Mouse (Mus musculus): Measurements from ENCODE around the gene Mettl1.

The Mettl1 gene

DNA sequence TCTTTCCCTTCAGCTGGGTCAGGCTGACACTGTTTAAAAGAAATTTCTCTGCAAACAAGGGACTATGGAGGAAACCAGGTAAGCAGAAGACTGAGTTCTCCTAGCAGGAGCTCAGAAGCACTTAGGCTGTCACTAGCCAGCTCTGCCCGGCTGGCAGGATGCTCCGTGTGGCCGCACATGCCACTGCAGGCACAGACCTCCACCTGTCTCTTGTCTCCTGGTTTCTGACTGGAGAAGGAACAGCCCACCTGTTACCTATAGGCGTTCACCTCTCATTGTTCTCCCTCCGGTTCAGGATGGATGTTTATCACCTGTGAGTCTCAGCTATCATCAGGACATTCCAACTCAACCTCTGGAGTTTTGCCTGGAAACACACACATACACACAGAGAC is 42.7 kb downstream of the Mettl1 start:
- no peak for DNase-seq (ENCODE audit: low spot score in 2 of 2)

DNA sequence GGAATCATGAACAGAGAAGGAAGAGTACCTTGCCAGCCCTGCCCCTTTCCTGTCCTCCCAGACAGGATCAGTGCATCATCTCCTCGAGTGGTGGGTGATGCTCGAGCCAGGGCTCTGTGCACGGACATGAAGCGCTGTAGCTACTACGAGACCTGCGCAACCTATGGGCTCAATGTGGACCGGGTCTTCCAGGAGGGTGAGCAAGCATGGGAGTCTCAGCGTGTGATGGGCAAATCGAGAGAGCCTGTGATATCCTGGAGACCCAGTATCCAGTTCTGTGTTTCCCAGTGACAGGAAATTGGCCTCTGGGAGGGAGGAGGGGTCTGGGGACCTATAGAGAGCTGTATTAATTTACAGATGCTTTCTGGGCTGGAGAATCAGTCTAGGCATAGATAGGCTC is 43.8 kb downstream of the Mettl1 start:
- no peak for DNase-seq (ENCODE audit: low spot score in 2 of 2)

DNA sequence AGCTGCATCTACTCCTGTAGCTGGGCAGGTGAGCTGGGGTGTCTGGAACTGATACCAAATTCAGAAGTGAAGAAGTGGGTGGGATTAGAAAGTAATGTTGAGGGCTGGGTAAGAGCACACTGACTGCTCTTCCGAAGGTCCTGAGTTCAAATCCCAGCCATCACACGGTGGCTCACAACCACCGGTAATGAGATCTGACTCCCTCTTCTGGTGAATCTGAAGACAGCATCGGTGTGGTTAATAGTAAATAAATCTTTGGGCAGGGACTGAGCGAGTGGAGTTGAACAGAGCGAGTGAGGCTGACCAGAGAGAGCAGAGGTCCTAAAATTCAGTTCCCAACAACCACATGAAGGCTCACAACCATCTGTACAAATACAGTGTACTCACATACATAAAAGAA is 44.4 kb downstream of the Mettl1 start:
- DNase-seq (ENCODE audit: low spot score in 2 of 2): no peak

DNA sequence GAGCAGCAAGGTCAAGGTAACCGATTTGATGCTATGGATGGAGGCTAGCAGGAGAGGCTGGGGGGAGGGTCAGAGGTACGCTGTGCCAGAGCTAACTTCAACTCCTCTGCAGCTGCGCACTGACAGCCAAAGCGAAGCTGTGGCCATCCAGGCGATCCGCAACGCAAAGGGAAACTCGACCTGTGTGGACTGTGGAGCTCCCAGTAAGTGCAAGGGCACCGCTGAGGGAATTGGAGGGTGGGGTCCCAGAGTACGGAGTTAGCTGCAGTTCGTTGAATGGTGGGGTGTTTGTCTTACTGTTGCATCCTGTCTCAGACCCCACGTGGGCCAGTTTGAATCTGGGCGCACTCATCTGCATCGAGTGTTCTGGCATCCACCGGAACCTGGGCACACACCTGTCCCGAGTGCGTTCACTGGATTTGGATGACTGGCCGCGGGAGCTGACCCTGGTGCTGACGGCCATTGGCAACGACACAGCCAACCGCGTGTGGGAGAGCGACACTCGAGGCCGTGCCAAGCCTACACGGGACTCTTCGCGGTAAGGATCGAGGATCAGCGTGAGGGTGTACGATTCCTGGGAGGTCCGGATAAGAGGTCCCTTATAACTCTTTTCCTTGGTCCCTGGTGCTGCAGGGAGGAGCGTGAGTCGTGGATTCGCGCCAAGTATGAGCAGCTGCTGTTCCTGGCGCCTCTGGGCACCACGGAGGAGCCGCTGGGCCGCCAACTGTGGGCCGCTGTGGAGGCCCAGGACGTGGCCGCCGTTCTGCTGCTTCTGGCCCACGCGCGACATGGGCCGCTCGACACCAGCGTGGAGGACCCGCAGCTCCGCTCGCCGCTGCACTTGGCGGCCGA is 49.6 kb downstream of the Mettl1 start:
- DNase-seq (ENCODE audit: low spot score in 2 of 2): no peak

DNA sequence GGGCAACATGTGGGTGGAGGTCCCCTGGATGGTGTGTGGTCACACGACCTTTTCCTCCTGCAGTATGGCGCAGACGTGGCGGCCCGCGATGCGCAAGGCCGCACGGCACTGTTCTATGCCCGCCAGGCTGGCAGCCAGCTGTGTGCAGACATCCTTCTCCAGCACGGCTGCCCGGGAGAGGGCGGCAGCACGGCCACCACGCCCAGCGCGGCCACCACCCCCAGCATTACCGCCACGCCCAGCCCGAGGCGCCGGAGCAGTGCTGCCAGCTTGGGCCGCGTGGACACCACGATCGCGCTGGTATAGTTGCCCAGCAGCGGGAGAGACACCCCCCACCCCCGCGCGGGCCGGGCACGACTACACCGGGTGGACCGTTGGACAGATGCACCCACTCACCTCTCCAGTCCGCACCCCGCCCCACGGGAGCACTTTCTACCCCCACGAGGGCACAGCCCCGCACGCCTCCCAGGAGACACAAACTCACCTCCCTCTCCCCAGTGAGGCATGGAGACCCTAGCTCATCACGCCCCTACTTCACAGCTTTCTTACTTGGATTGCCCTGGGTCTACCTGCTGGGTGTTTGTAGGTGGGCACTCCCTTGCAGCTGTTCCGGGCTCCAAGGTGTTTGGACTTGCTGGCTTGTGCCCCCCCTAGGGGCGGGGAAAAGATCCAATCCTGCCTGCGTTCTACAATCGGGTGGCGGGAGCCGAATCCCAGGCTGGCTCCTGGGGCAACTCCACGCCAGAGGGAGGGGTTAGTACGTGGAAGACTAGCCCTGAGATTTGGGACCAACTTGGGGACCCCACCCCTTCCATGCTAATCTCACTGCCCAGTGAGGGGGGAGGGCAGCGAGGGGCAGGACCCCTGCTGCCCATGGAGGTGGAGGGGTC is 50.5 kb downstream of the Mettl1 start:
- no peak for DNase-seq (ENCODE audit: low spot score in 2 of 2)

DNA sequence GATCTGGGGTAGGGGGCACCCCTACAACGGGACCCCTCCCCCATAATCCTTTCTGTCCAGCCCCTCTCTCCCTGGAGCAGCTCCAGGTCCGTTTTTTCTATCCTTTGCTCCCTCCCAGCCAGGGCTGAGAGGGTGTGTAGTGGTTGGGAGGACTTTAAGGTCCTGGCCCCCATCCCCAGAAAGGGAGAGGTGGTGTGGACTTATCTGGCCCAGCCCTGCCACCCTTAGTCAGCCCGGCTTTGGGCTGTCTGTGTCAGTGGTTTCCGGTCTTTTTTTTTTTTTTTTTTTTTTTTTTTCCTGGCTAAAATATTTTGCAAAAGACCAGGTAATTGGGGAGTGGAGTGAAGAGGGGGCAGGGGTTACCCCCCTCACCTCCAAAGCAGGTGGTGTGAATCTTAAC is 51.5 kb downstream of the Mettl1 start:
- no peak for DNase-seq (ENCODE audit: low spot score in 2 of 2)

DNA sequence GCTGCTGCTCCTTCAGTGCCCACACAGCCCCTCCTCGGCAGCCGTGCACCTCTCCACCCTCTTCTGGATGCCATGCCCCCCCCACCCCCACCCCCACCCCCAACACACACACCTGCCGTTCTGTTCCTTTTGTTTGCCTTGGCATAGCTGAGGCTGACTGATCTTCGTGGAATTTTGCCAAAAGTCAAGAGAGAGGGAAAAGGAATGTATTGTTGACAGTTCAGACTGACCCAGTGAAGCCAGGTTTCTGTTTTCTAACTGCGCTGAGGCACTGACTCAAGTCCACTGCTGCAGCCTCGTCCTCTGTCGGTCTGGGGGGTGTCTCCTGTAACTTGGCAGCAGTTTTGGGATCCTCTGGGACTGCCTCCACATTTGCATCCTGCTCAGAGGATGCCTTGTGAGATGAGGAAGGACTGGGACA is 53.2 kb downstream of the Mettl1 start:
- no peak for DNase-seq (ENCODE audit: low spot score in 2 of 2)

Measured in frontal cortex, postnatal 10 days (tissue).